Mouse (Mus musculus) cortical plate, adult 2 months (tissue): Measurements from ENCODE around the gene Fam72a.

Source experiments
- CTCF ChIP-seq: fragments of 200-500 bp; IDR thresholded peaks from 2 replicates; pipeline ENCODE4 v1.5.1; 2011; ENCODE audit warnings: mild to moderate bottlenecking, control low read depth, low read length; ENCODE audit not compliant: insufficient read depth; ENCODE audit errors: extremely low read depth
- POLR2A ChIP-seq: fragments of 200-500 bp; IDR thresholded peaks from 2 replicates; pipeline ENCODE4 v1.6.1; 2011; ENCODE audit warnings: mild to moderate bottlenecking, low read length, control low read depth; ENCODE audit not compliant: insufficient read depth; ENCODE audit errors: extremely low read depth

- no peak for TF ChIP-seq POLR2A
- TF ChIP-seq CTCF: no peak
Measured at GRCm38 (mm10) chr1:131525586-131526271, 2.0 kb upstream of the Fam72a start.
